ENCODE assay signal across 8 mouse cellular contexts in genomic region chr2:168741273-168742058, GRCm38 (mm10). TPM values are rescaled to one million over a fixed set of nuclear protein-coding genes. Genes with fewer than 3 reads are reported as not detected.
DNase-seq lines count a peak whose midpoint lies in the region; ATAC-seq and TF ChIP-seq lines count a peak whose summit lies in the region.

No protein-coding gene starts in this region.

- peak overlapping the region; percentile 84 for H3K9ac ChIP-seq in embryonic facial prominence, embryonic 14.5 days (ENCODE audit: low read depth, low read length)
- peak overlapping the region; percentile 88 for H3K9ac ChIP-seq in heart, embryonic 13.5 days
- peak overlapping the region; percentile 81 for H3K9ac ChIP-seq in kidney, embryonic 16.5 days (replicated peaks; ENCODE audit: low read length)
- H3K9ac ChIP-seq in limb, embryonic 15.5 days = peak overlapping the region; percentile 81
- peak overlapping the region; percentile 95 for H3K9ac ChIP-seq in midbrain, postnatal 0 days (replicated peaks; ENCODE audit: low read length, poor library complexity, severe bottlenecking)

- no peaks in the 10 kb centered on the region for H3K36me3 ChIP-seq in embryonic facial prominence, embryonic 14.5 days (ENCODE audit: control insufficient read depth, insufficient read depth, low read length)
- H3K36me3 ChIP-seq in heart, embryonic 13.5 days = no peaks in the 10 kb centered on the region
- no peaks in the 10 kb centered on the region for H3K36me3 ChIP-seq in kidney, embryonic 16.5 days (ENCODE audit: insufficient read depth, low read length)
- no peaks in the 10 kb centered on the region for H3K36me3 ChIP-seq in limb, embryonic 15.5 days
- H3K36me3 ChIP-seq in midbrain, postnatal 0 days (ENCODE audit: insufficient read depth, low read length) = no peaks in the 10 kb centered on the region

- H3K27me3 ChIP-seq in embryonic facial prominence, embryonic 14.5 days (replicated peaks; ENCODE audit: control insufficient read depth, insufficient read depth, low read length) = no peaks in the 10 kb centered on the region
- no peaks in the 10 kb centered on the region for H3K27me3 ChIP-seq in heart, embryonic 13.5 days (replicated peaks)
- no peaks in the 10 kb centered on the region for H3K27me3 ChIP-seq in kidney, embryonic 16.5 days (ENCODE audit: insufficient read depth, low read length)
- no peaks in the 10 kb centered on the region for H3K27me3 ChIP-seq in limb, embryonic 15.5 days
- H3K27me3 ChIP-seq in midbrain, postnatal 0 days (ENCODE audit: insufficient read depth, low read length) = no peaks in the 10 kb centered on the region

- WGBS in embryonic facial prominence, embryonic 14.5 days = 2% methylated on average over 9 of the region's 108 CpGs
- under 1% methylated on average over 49 of the region's 108 CpGs for WGBS in heart, embryonic 13.5 days
- under 1% methylated on average over 62 of the region's 108 CpGs for WGBS in kidney, embryonic 16.5 days
- 1% methylated on average over 56 of the region's 108 CpGs for WGBS in limb, embryonic 15.5 days
- 0% methylated on average over 49 of the region's 108 CpGs for WGBS in midbrain, postnatal 0 days

- H3K4me3 ChIP-seq in embryonic facial prominence, embryonic 14.5 days (ENCODE audit: low read depth, low read length) = peak overlapping the region; percentile 90
- peak overlapping the region; percentile 91 for H3K4me3 ChIP-seq in heart, embryonic 13.5 days
- peak overlapping the region; percentile 77 for H3K4me3 ChIP-seq in kidney, embryonic 16.5 days (ENCODE audit: low read length)
- peak overlapping the region; percentile 90 for H3K4me3 ChIP-seq in limb, embryonic 15.5 days
- H3K4me3 ChIP-seq in midbrain, postnatal 0 days (ENCODE audit: low read depth, low read length) = peak overlapping the region; percentile 91

- peak; percentile 26 to 28 for DNase-seq in spleen, adult 18-20 months
- DNase-seq in spleen, adult 12 weeks (ENCODE audit: low spot score) = no peak
- peak; percentile 92 for DNase-seq in embryonic facial prominence, embryonic 14.5 days (ENCODE audit: low spot score)
- peak; percentile 83 for DNase-seq in midbrain, postnatal 0 days (ENCODE audit: low spot score)
- DNase-seq in telencephalon, adult 2 months (ENCODE audit: low read depth, low spot score) = peak; percentile 77

- TF ChIP-seq CTCF in midbrain, postnatal 0 days (IDR thresholded peaks at IDR 0.05) = peak; percentile 63

- H3K9me3 ChIP-seq in embryonic facial prominence, embryonic 14.5 days (ENCODE audit: control insufficient read depth, low read length) = no peaks in the 10 kb centered on the region
- no peaks in the 10 kb centered on the region for H3K9me3 ChIP-seq in heart, embryonic 13.5 days
- no peaks in the 10 kb centered on the region for H3K9me3 ChIP-seq in kidney, embryonic 16.5 days (ENCODE audit: low read length)
- no peaks in the 10 kb centered on the region for H3K9me3 ChIP-seq in limb, embryonic 15.5 days
- no peaks in the 10 kb centered on the region for H3K9me3 ChIP-seq in midbrain, postnatal 0 days (ENCODE audit: low read length)

- H3K27ac ChIP-seq in embryonic facial prominence, embryonic 14.5 days (replicated peaks; ENCODE audit: low read depth, low read length) = peak overlapping the region; percentile 81
- peak overlapping the region; percentile 61 for H3K27ac ChIP-seq in heart, embryonic 13.5 days (replicated peaks)
- peak overlapping the region; percentile 54 for H3K27ac ChIP-seq in kidney, embryonic 16.5 days (ENCODE audit: low read length)
- peak overlapping the region; percentile 81 for H3K27ac ChIP-seq in limb, embryonic 15.5 days
- peak overlapping the region; percentile 99 for H3K27ac ChIP-seq in midbrain, postnatal 0 days (ENCODE audit: low read depth, low read length)

- H3K4me2 ChIP-seq in embryonic facial prominence, embryonic 14.5 days (ENCODE audit: low read depth, low read length) = peak overlapping the region; percentile 71
- peak overlapping the region; percentile 76 for H3K4me2 ChIP-seq in heart, embryonic 13.5 days
- peak overlapping the region; percentile 81 for H3K4me2 ChIP-seq in kidney, embryonic 16.5 days (replicated peaks; ENCODE audit: low read depth, low read length)
- H3K4me2 ChIP-seq in limb, embryonic 15.5 days = peak overlapping the region; percentile 79
- H3K4me2 ChIP-seq in midbrain, postnatal 0 days (ENCODE audit: low read depth, low read length, poor library complexity, severe bottlenecking) = peak overlapping the region; percentile 44

- peak; percentile 94 for ATAC-seq in embryonic facial prominence, embryonic 14.5 days (ENCODE audit: low read depth)
- peak; percentile 66; the same call in 1 of the 2 replicates for ATAC-seq in heart, embryonic 13.5 days (ENCODE audit: extremely low read depth, insufficient number of reproducible peaks, low FRiP score, low TSS enrichment)
- peak; percentile 94 for ATAC-seq in kidney, embryonic 16.5 days (ENCODE audit: low FRiP score, low TSS enrichment)
- ATAC-seq in limb, embryonic 15.5 days (ENCODE audit: insufficient number of reproducible peaks, low FRiP score, low TSS enrichment, low read depth) = peak; percentile 69
- peak; percentile 79 for ATAC-seq in midbrain, postnatal 0 days (ENCODE audit: low FRiP score)

- H3K4me1 ChIP-seq in embryonic facial prominence, embryonic 14.5 days (ENCODE audit: control insufficient read depth, insufficient read depth, low read length) = no peaks in the 10 kb centered on the region
- no peaks in the 10 kb centered on the region for H3K4me1 ChIP-seq in heart, embryonic 13.5 days
- H3K4me1 ChIP-seq in kidney, embryonic 16.5 days (ENCODE audit: insufficient read depth, low read length) = no peaks in the 10 kb centered on the region
- peaks cover 4% of the 10 kb centered on the region; the same call in 1 of the 2 replicates for H3K4me1 ChIP-seq in limb, embryonic 15.5 days
- no peaks in the 10 kb centered on the region for H3K4me1 ChIP-seq in midbrain, postnatal 0 days (ENCODE audit: insufficient read depth, low read length)

RNA-seq across cellular contexts. Expression of gene Atp9a, which starts 0.7 kb away (rescaled TPM):
- 28.7 and 29.1 TPM in 2 replicates for polyA plus RNA-seq in embryonic facial prominence, embryonic 14.5 days (2014; fragmentation: Nextera tagmentation; extraction: Ambion mirVana)
- polyA plus RNA-seq in heart, embryonic 13.5 days (2015; fragmentation: Nextera tagmentation; extraction: Ambion mirVana) = 11.5 and 13.1 TPM in 2 replicates
- 10.3 and 12.4 TPM in 2 replicates for polyA plus RNA-seq in kidney, embryonic 16.5 days (2015; fragmentation: Nextera tagmentation; extraction: Ambion mirVana)
- polyA plus RNA-seq in limb, embryonic 15.5 days (2015; fragmentation: Nextera tagmentation; extraction: Ambion mirVana) = 24.6 and 31.6 TPM in 2 replicates
- total RNA-seq in midbrain, postnatal 0 days (2014; rRNA removed) = 600 and 607 TPM in 2 replicates
- 159 and 163 TPM in 2 replicates for polyA plus RNA-seq in midbrain, postnatal 0 days (2015; fragmentation: Nextera tagmentation; extraction: Ambion mirVana)

RNA-seq across cellular contexts. Expression of gene Sall4, which starts 26.3 kb away (rescaled TPM):
- 0.35 and 0.42 TPM in 2 replicates for polyA plus RNA-seq in embryonic facial prominence, embryonic 14.5 days (2014; fragmentation: Nextera tagmentation; extraction: Ambion mirVana)
- 1.1 and 1.5 TPM in 2 replicates for polyA plus RNA-seq in heart, embryonic 13.5 days (2015; fragmentation: Nextera tagmentation; extraction: Ambion mirVana)
- polyA plus RNA-seq in kidney, embryonic 16.5 days (2015; fragmentation: Nextera tagmentation; extraction: Ambion mirVana) = 0.09 and 0.23 TPM in 2 replicates
- 0.38 and 0.45 TPM in 2 replicates for polyA plus RNA-seq in limb, embryonic 15.5 days (2015; fragmentation: Nextera tagmentation; extraction: Ambion mirVana)
- 0.60 and 1.8 TPM in 2 replicates for total RNA-seq in midbrain, postnatal 0 days (2014; rRNA removed)
- 0.54 and 0.87 TPM in 2 replicates for polyA plus RNA-seq in midbrain, postnatal 0 days (2015; fragmentation: Nextera tagmentation; extraction: Ambion mirVana)
